ENCODE assay signal across 11 mouse cellular contexts in the genomic region with DNA sequence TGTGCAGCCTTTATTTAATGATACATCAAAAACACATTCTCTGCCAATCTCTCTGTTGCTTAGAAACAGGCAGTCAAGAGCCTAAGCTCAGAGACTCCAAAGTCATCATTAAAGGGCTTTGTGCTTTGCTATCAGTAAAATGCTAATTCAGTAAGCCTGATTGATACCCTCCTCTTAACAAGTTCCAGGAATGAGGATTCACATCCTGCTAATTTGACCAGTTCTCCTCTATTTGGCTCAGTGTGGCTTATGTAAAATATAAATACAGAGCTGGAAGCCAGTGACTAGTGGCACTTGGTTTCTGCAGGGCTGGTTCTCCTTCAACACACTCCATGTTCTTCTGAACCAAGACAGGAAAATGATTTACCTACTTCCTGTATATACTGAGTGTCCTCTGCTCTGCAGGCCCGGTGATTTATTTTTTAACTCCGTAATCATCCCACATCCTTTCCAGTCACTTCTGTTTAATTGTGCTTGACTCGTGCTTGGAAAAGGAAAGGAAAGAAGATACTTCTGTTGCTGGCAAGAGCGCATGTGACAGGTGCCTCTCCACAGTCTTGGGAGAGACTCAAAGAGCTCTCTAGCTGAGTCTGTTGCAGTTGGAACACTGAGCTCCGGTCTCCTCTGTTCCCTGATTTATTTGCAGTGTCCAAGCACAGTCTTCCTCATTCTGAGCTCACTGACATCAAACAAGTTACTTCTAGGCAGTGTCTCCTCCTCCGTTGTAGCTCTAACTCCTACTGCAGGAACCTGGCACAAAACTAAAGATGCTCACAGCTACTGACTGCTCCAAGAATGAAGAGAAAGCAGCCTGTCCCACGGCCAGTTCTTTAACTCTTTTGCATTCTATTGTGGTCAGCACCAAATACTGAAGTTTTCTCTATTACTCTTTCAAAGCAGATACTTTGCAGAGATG.
A peak's percentile ranks its signal among the peaks of the same experiment; 100 is the strongest.
DNase-seq lines count a peak whose midpoint lies in the region; ATAC-seq and TF ChIP-seq lines count a peak whose summit lies in the region.
"Had no signal": no experiment of that assay in that cellular context is flagged by ENCODE, and none has a peak within 500 bp of the region (broad histone marks: within the 10 kb centered on the region; RNA-seq: fewer than 3 reads in every experiment).

No protein-coding gene starts in this region.

- H3K4me3 ChIP-seq in kidney, embryonic 16.5 days (ENCODE audit: low read length) = no peak overlapping the region
- H3K4me3 ChIP-seq in kidney, adult 2 months (ENCODE audit: insufficient read depth, low read depth, low read length) = no peak overlapping the region
- no peak overlapping the region for H3K4me3 ChIP-seq in forebrain, embryonic 14.5 days (ENCODE audit: low read depth, low read length)

- no peak overlapping the region for H3K27ac ChIP-seq in kidney, embryonic 16.5 days (ENCODE audit: low read length)
- H3K27ac ChIP-seq in kidney, adult 2 months (ENCODE audit: insufficient read depth, low read depth, low read length) = no peak overlapping the region
- peak overlapping the region; percentile 46; the same call in 1 of the 2 replicates for H3K27ac ChIP-seq in forebrain, embryonic 14.5 days (ENCODE audit: low read depth, low read length)

- 9% methylated on average over 7 of the region's 7 CpGs for WGBS in kidney, embryonic 16.5 days
- WGBS in kidney, adult 2 months = 16% methylated on average over 7 of the region's 7 CpGs
- 62% methylated on average over 7 of the region's 7 CpGs for WGBS in forebrain, embryonic 14.5 days

- H3K4me1 ChIP-seq in kidney, embryonic 16.5 days (ENCODE audit: insufficient read depth, low read length) = 0 out of 2 replicates have a peak, but pooled peaks cover 5% of the 10 kb centered on the region
- no peaks in the 10 kb centered on the region; the same call in 1 of the 2 replicates for H3K4me1 ChIP-seq in kidney, adult 2 months (ENCODE audit: control insufficient read depth, insufficient read depth, low read length)
- peaks cover 10% of the 10 kb centered on the region for H3K4me1 ChIP-seq in forebrain, embryonic 14.5 days (ENCODE audit: control insufficient read depth, insufficient read depth, low read length)

- H3K9ac ChIP-seq in kidney, embryonic 16.5 days (replicated peaks; ENCODE audit: low read length) = no peak overlapping the region
- H3K9ac ChIP-seq in forebrain, embryonic 14.5 days (ENCODE audit: low read length) = no peak overlapping the region

- TF ChIP-seq CTCF in kidney, adult 2 months (conservative IDR thresholded peaks at IDR 0.05; ENCODE audit: insufficient read depth, insufficient read length, low read depth, low read length) = no peak

- no peak overlapping the region; the same call in 1 of the 2 replicates for H3K4me2 ChIP-seq in kidney, embryonic 16.5 days (replicated peaks; ENCODE audit: low read depth, low read length)
- no peak overlapping the region for H3K4me2 ChIP-seq in forebrain, embryonic 14.5 days (ENCODE audit: low read length)

- H3K36me3 ChIP-seq in kidney, embryonic 16.5 days (ENCODE audit: insufficient read depth, low read length) = no peaks in the 10 kb centered on the region
- H3K36me3 ChIP-seq in kidney, adult 2 months (ENCODE audit: control insufficient read depth, insufficient read depth, low read length) = no peaks in the 10 kb centered on the region
- H3K36me3 ChIP-seq in forebrain, embryonic 14.5 days (ENCODE audit: control insufficient read depth, insufficient read depth, low read length) = no peaks in the 10 kb centered on the region

- H3K9me3 ChIP-seq in kidney, embryonic 16.5 days (ENCODE audit: low read length) = no peaks in the 10 kb centered on the region
- no peaks in the 10 kb centered on the region for H3K9me3 ChIP-seq in forebrain, embryonic 14.5 days (replicated peaks; ENCODE audit: control insufficient read depth, low read length)

- no peaks in the 10 kb centered on the region for H3K27me3 ChIP-seq in kidney, embryonic 16.5 days (ENCODE audit: insufficient read depth, low read length)
- H3K27me3 ChIP-seq in kidney, adult 2 months (replicated peaks; ENCODE audit: control insufficient read depth, insufficient read depth, low read length) = no peaks in the 10 kb centered on the region
- H3K27me3 ChIP-seq in forebrain, embryonic 14.5 days (replicated peaks; ENCODE audit: control insufficient read depth, insufficient read depth, low read length) = 0 out of 2 replicates have a peak, but pooled peaks cover 3% of the 10 kb centered on the region

- TF ChIP-seq POLR2A in kidney, adult 2 months (IDR thresholded peaks at IDR 0.05; ENCODE audit: low read depth, low read length) = no peak

- ATAC-seq in kidney, embryonic 16.5 days (ENCODE audit: low FRiP score, low TSS enrichment) = peak; percentile 89
- peak; percentile 92 for ATAC-seq in forebrain, embryonic 14.5 days
- ATAC-seq in megakaryocyte progenitor cell, adult 5-6 weeks (replicated peaks; ENCODE audit: poor library complexity) = no peak
- ATAC-seq: CD4-positive, CD25-positive, alpha-beta regulatory T cell, adult 4 months had no signal

- no peak for DNase-seq in kidney, adult 2 months
- peak; percentile 21 for DNase-seq in cerebellum, adult 11-12 months
- peak; percentile 89 for DNase-seq in forebrain, embryonic 14.5 days (ENCODE audit: low spot score)
- peak; percentile 3 for DNase-seq in lung, postnatal 36 days
- DNase-seq in urinary bladder, adult 18-20 months (ENCODE audit: low spot score in 2 of 2) = no peak
- no peak for DNase-seq in spleen, postnatal 14 days (ENCODE audit: low spot score in 2 of 2)
- DNase-seq: heart, postnatal 4 days; thymus, postnatal 14 days had no signal

Comparison
In these comparisons a context has a peak if more than half of its experiments do, and no peak if none do; other contexts are left out.
1. DNase-seq: peak in cerebellum, adult 11-12 months (single experiment), forebrain, embryonic 14.5 days (single experiment) and lung, postnatal 36 days (single experiment); none in kidney, adult 2 months (single experiment), urinary bladder, adult 18-20 months (0 of 2) and spleen, postnatal 14 days (0 of 2).